Mouse (Mus musculus) hindbrain, postnatal 0 days (tissue): Measurements from ENCODE around the gene Arsb. TPM values are rescaled to one million over a fixed set of nuclear protein-coding genes. Genes with fewer than 3 reads are reported as not detected.
"Not testable (repeated sequence)": the region's sequence is repeated elsewhere in the genome, so short reads cannot be mapped to it uniquely, and the experiment has no call there.

Source experiments
- ATAC-seq: fragments of 200-750 bp; cut with Nextera tagmentation; 2 replicates; pipeline ENCODE4 v1.8.0; 2017; ENCODE audit warnings: mild to moderate bottlenecking, moderate TSS enrichment, moderate library complexity
- DNase-seq: peaks from one replicate; pipeline ENCODE4 v3.0.0-alpha.2; 2015; ENCODE audit warnings: low spot score
- H3K27ac ChIP-seq: fragments of 300-500 bp; sonication (generic); 2 replicates; pipeline ENCODE4 v1.5.1; 2014; ENCODE audit warnings: mild to moderate bottlenecking
- H3K27me3 ChIP-seq: fragments of 300-500 bp; sonication (generic); 2 replicates; pipeline ENCODE4 v1.6.1; 2014; ENCODE audit warnings: low read length, mixed read lengths; ENCODE audit not compliant: insufficient read depth
- H3K36me3 ChIP-seq: fragments of 300-500 bp; sonication (generic); 2 replicates; pipeline ENCODE4 v1.6.1; 2014; ENCODE audit warnings: low read length, mixed read lengths; ENCODE audit not compliant: insufficient read depth
- H3K4me1 ChIP-seq: fragments of 300-500 bp; sonication (generic); 2 replicates; pipeline ENCODE4 v1.6.1; 2014; ENCODE audit warnings: antibody characterized with exemption, low read length, mixed read lengths; ENCODE audit not compliant: insufficient read depth
- H3K4me2 ChIP-seq: fragments of 300-500 bp; sonication (generic); 2 replicates; pipeline ENCODE4 v1.6.1; 2014; ENCODE audit warnings: low read depth, mild to moderate bottlenecking, low read length, moderate library complexity, mixed read lengths
- H3K4me3 ChIP-seq: fragments of 300-500 bp; sonication (generic); 2 replicates; pipeline ENCODE4 v1.5.1; 2014; ENCODE audit warnings: low read length
- H3K9ac ChIP-seq: fragments of 300-500 bp; sonication (generic); replicated peaks from 2 replicates; pipeline ENCODE4 v1.6.1; 2014; ENCODE audit warnings: mild to moderate bottlenecking, low read length, moderate library complexity, mixed read lengths
- H3K9me3 ChIP-seq: fragments of 300-500 bp; sonication (generic); 2 replicates; pipeline ENCODE4 v1.6.1; 2016; ENCODE audit warnings: low read length, mixed read lengths
- CTCF ChIP-seq: IDR thresholded peaks from 2 replicates; pipeline ENCODE4 v1.5.1; 2016; ENCODE audit warnings: antibody characterized with exemption, control low read depth, low read depth
- WGBS: fragments of 180-500 bp; shearing (Covaris S2); extraction: QIAGEN DNeasy Blood & Tissue Kit; methylation state at CpG from one replicate; pipeline ENCODE4 v1.1.7; 2014; 5-methylcytosine and 5-hydroxymethylcytosine counted together
- polyA plus RNA-seq: library from polyadenylated mRNA; unstranded; fragments of >200 nt; fragmentation: Nextera tagmentation; extraction: Ambion mirVana; gene quantifications from 2 replicates; pipeline ENCODE4 v1.2.1, GENCODE M21; 2015
- total RNA-seq: library from RNA; depleted of rRNA; stranded (reverse); fragments of >200 nt; gene quantifications from 2 replicates; pipeline ENCODE4 v1.2.3, GENCODE M21; 2014

The Arsb gene
- total and polyA plus RNA-seq, 2 experiments from 2014 or later, result 11.7 to 19.0 TPM

GRCm38 (mm10) chr13:93797011-93797600 is 25.7 kb downstream of the Arsb start:
- H3K9ac ChIP-seq, result no peak overlapping the region
- H3K27ac ChIP-seq, result no peak overlapping the region
- H3K27me3 ChIP-seq, result no peaks in the 10 kb centered on the region
- no peaks in the 10 kb centered on the region for H3K9me3 ChIP-seq
- H3K36me3 ChIP-seq, result no peaks in the 10 kb centered on the region
- no peak overlapping the region for H3K4me2 ChIP-seq
- H3K4me3 ChIP-seq, result no peak overlapping the region
- DNase-seq (no peak), ATAC-seq (no peak)
- H3K4me1 ChIP-seq, result no peaks in the 10 kb centered on the region
- 80% methylated on average over 5 of the region's 5 CpGs for WGBS
- TF ChIP-seq CTCF, result no peak

GRCm38 (mm10) chr13:93810311-93810710 is 38.9 kb downstream of the Arsb start:
- H3K4me1 ChIP-seq, DNase-seq, H3K4me3 ChIP-seq, H3K27me3 ChIP-seq, H3K9me3 ChIP-seq, H3K27ac ChIP-seq, H3K36me3 ChIP-seq, H3K4me2 ChIP-seq, H3K9ac ChIP-seq, ATAC-seq: not testable (repeated sequence)
- WGBS, result 81% methylated on average over 2 of the region's 2 CpGs

GRCm38 (mm10) chr13:93814081-93814480 is 42.7 kb downstream of the Arsb start:
- ATAC-seq, result no peak
- no peaks in the 10 kb centered on the region for H3K9me3 ChIP-seq

GRCm38 (mm10) chr13:93814676-93815075 is 43.2 kb downstream of the Arsb start:
- WGBS, result 96% methylated on average over 12 of the region's 12 CpGs
- Histone ChIP-seq H3K36me3 (no peaks in the 10 kb centered on the region), H3K4me2 (no peak overlapping the region), H3K27me3 (no peaks in the 10 kb centered on the region), H3K4me1 (no peaks in the 10 kb centered on the region), H3K4me3 (no peak overlapping the region), H3K27ac (no peak overlapping the region), H3K9me3 (no peaks in the 10 kb centered on the region), H3K9ac (no peak overlapping the region)
- ATAC-seq (no peak), DNase-seq (no peak)
- TF ChIP-seq CTCF, result no peak

More at GRCm38 (mm10) chr13:93814081-93814480, 42.7 kb downstream of the Arsb start:
- DNase-seq, result no peak
- Histone ChIP-seq H3K4me1 (no peaks in the 10 kb centered on the region), H3K4me2 (no peak overlapping the region), H3K36me3 (no peaks in the 10 kb centered on the region), H3K27ac (no peak overlapping the region), H3K4me3 (no peak overlapping the region), H3K27me3 (no peaks in the 10 kb centered on the region), H3K9ac (no peak overlapping the region)
- 95% methylated on average over 6 of the region's 6 CpGs for WGBS
- no peak for TF ChIP-seq CTCF

GRCm38 (mm10) chr13:93815128-93815527 is 43.7 kb downstream of the Arsb start:
- Histone ChIP-seq H3K36me3 (no peaks in the 10 kb centered on the region), H3K27me3 (no peaks in the 10 kb centered on the region), H3K4me3 (no peak overlapping the region), H3K4me2 (no peak overlapping the region), H3K27ac (no peak overlapping the region), H3K9me3 (no peaks in the 10 kb centered on the region), H3K9ac (no peak overlapping the region), H3K4me1 (no peaks in the 10 kb centered on the region)
- no peak for ATAC-seq
- 79% methylated on average over 11 of the region's 11 CpGs for WGBS
- DNase-seq, result no peak
- TF ChIP-seq CTCF, result no peak

GRCm38 (mm10) chr13:93816127-93816526 is 44.7 kb downstream of the Arsb start:
- DNase-seq (no peak), ATAC-seq (no peak)
- Histone ChIP-seq H3K9ac (no peak overlapping the region), H3K4me1 (no peaks in the 10 kb centered on the region), H3K27ac (no peak overlapping the region), H3K27me3 (no peaks in the 10 kb centered on the region), H3K4me2 (no peak overlapping the region), H3K9me3 (no peaks in the 10 kb centered on the region), H3K4me3 (no peak overlapping the region), H3K36me3 (no peaks in the 10 kb centered on the region)
- TF ChIP-seq CTCF, result no peak
- 97% methylated on average over 2 of the region's 2 CpGs for WGBS

GRCm38 (mm10) chr13:93816688-93817331 is 45.4 kb downstream of the Arsb start:
- Histone ChIP-seq H3K4me1 (no peaks in the 10 kb centered on the region), H3K4me2 (no peak overlapping the region), H3K4me3 (no peak overlapping the region), H3K27ac (no peak overlapping the region), H3K36me3 (no peaks in the 10 kb centered on the region), H3K9ac (no peak overlapping the region), H3K27me3 (no peaks in the 10 kb centered on the region), H3K9me3 (no peaks in the 10 kb centered on the region)
- ATAC-seq (no peak), DNase-seq (no peak)
- TF ChIP-seq CTCF, result no peak
- WGBS, result 54% methylated on average over 9 of the region's 9 CpGs
